Mouse (Mus musculus) embryonic fibroblast, embryonic 13.5 days (primary cell): ENCODE data around the gene Nags. TPM values are rescaled to one million over a fixed set of nuclear protein-coding genes. Genes with fewer than 3 reads are reported as not detected.
A peak's percentile ranks its signal among the peaks of the same experiment; 100 is the strongest.

ENCODE experiments used
- H3K27ac ChIP-seq: 2 replicates; pipeline ENCODE4 v1.5.1; 2012; ENCODE audit warnings: low read length, control low read depth, inconsistent platforms; ENCODE audit not compliant: insufficient read depth
- H3K4me1 ChIP-seq: 2 replicates; pipeline ENCODE4 v1.6.1; 2011; ENCODE audit warnings: low read length; ENCODE audit not compliant: control insufficient read depth, insufficient read depth
- H3K4me3 ChIP-seq: 2 replicates; pipeline ENCODE4 v1.5.1; 2011; ENCODE audit warnings: mild to moderate bottlenecking, control low read depth, low read length; ENCODE audit not compliant: insufficient read depth
- CTCF ChIP-seq: IDR thresholded peaks from 2 replicates; pipeline ENCODE4 v1.5.1; 2011; ENCODE audit warnings: mild to moderate bottlenecking, control low read depth, low read length, moderate library complexity, borderline replicate concordance; ENCODE audit not compliant: insufficient read depth
- POLR2A ChIP-seq: IDR thresholded peaks from 2 replicates; pipeline ENCODE4 v1.6.1; 2011; ENCODE audit warnings: low read depth, mild to moderate bottlenecking, control low read depth, low read length, moderate library complexity
- polyA plus RNA-seq: library from polyadenylated mRNA; stranded (reverse); fragments of >200 nt; gene quantifications from 2 replicates; pipeline ENCODE4 v1.2.4, GENCODE M21; 2011; ENCODE audit warnings: low read depth; ENCODE audit not compliant: missing spikeins, insufficient read length

Gene Nags
- not detected in 2 replicates for polyA plus RNA-seq

GRCm38 (mm10) chr11:102145471-102146001, at the start of gene Nags:
TSS of gene Nags (plus strand) at chr11:102145513.
- no peak for TF ChIP-seq CTCF
- no peak for TF ChIP-seq POLR2A
- H3K4me3 ChIP-seq, result 0 out of 2 replicates have a peak within 1 kb of the TSS, but pooled peaks have one; percentile 1
- no peak within 1 kb of the TSS for H3K27ac ChIP-seq
- no peaks in the 10 kb centered on the region for H3K4me1 ChIP-seq

GRCm38 (mm10) chr11:102095676-102096075, 49.6 kb upstream of the Nags start:
- H3K27ac ChIP-seq, result no peak overlapping the region
- H3K4me1 ChIP-seq, result no peaks in the 10 kb centered on the region
- H3K4me3 ChIP-seq, result no peak overlapping the region
- TF ChIP-seq POLR2A, result no peak
- no peak for TF ChIP-seq CTCF

- no peak for TF ChIP-seq CTCF
- no peak for TF ChIP-seq POLR2A
- Histone ChIP-seq H3K27ac (no peak overlapping the region), H3K4me3 (no peak overlapping the region), H3K4me1 (no peaks in the 10 kb centered on the region)
Measured at GRCm38 (mm10) chr11:102096446-102096845, 48.9 kb upstream of the Nags start.

- TF ChIP-seq CTCF (peak; percentile 43), POLR2A (peak; percentile 43; the same call in 1 of the 2 replicates)
- Histone ChIP-seq H3K4me1 (no peaks in the 10 kb centered on the region), H3K4me3 (no peak overlapping the region), H3K27ac (no peak overlapping the region)
Measured at GRCm38 (mm10) chr11:102096887-102097391, 48.4 kb upstream of the Nags start.

- Histone ChIP-seq H3K4me3 (no peak within 1 kb of the TSS), H3K27ac (no peak within 1 kb of the TSS)
- TF ChIP-seq POLR2A (no peak), CTCF (no peak)
Measured at GRCm38 (mm10) chr11:102101219-102101618, 44.1 kb upstream of the Nags start, which contains the start of gene Ppy. TSS of gene Ppy (minus strand) at chr11:102101319.

GRCm38 (mm10) chr11:102102485-102103258, 42.6 kb upstream of the Nags start:
- TF ChIP-seq CTCF, result peak; percentile 45; the same call in 1 of the 2 replicates
- no peak for TF ChIP-seq POLR2A
- Histone ChIP-seq H3K4me3 (no peak overlapping the region), H3K4me1 (no peaks in the 10 kb centered on the region), H3K27ac (no peak overlapping the region)

More at GRCm38 (mm10) chr11:102101219-102101618, 44.1 kb upstream of the Nags start, which contains the start of gene Ppy:
- H3K4me1 ChIP-seq, result no peaks in the 10 kb centered on the region

GRCm38 (mm10) chr11:102106911-102107310, 38.4 kb upstream of the Nags start:
- TF ChIP-seq POLR2A (no peak), CTCF (no peak)
- no peak overlapping the region for H3K27ac ChIP-seq
- no peaks in the 10 kb centered on the region for H3K4me1 ChIP-seq
- H3K4me3 ChIP-seq, result no peak overlapping the region

GRCm38 (mm10) chr11:102107732-102108131, 37.6 kb upstream of the Nags start, which contains the start of gene Pyy:
TSS of gene Pyy (minus strand) at chr11:102107832.
- no peak within 1 kb of the TSS for H3K4me3 ChIP-seq

GRCm38 (mm10) chr11:102111576-102111975, 33.7 kb upstream of the Nags start:
- Histone ChIP-seq H3K4me3 (no peak overlapping the region), H3K4me1 (no peaks in the 10 kb centered on the region), H3K27ac (no peak overlapping the region)
- TF ChIP-seq POLR2A (no peak), CTCF (no peak)

More at GRCm38 (mm10) chr11:102107732-102108131, 37.6 kb upstream of the Nags start, which contains the start of gene Pyy:
- no peak within 1 kb of the TSS for H3K27ac ChIP-seq
- no peaks in the 10 kb centered on the region for H3K4me1 ChIP-seq
- TF ChIP-seq CTCF (no peak), POLR2A (no peak)
